Mouse (Mus musculus) heart, embryonic 12.5 days (tissue): ENCODE results near the gene Rchy1. TPM values are rescaled to one million over a fixed set of nuclear protein-coding genes. Genes with fewer than 3 reads are reported as not detected.

Experiments
- polyA plus RNA-seq: library from polyadenylated mRNA; unstranded; fragments of >200 nt; fragmentation: Nextera tagmentation; extraction: Ambion mirVana; gene quantifications from 2 replicates; pipeline ENCODE4 v1.2.1, GENCODE M21; 2016

Gene Rchy1
- polyA plus RNA-seq, 1 experiment from 2014 or later, result 53.5 TPM

Other genes with a start within 250 kb of the Rchy1 start
- gene Odaph, start 24.4 kb upstream of the Rchy1 start, polyA plus RNA-seq, result not detected in 2 replicates
- 1.0 TPM in 2 replicates for gene Cdkl2, start 80.8 kb upstream of the Rchy1 start, polyA plus RNA-seq
- 186 and 193 TPM in 2 replicates for gene G3bp2, start 120.7 kb upstream of the Rchy1 start, polyA plus RNA-seq
- 39.9 and 41.9 TPM in 2 replicates for gene Uso1, start 174.9 kb upstream of the Rchy1 start, polyA plus RNA-seq